Mouse (Mus musculus): ENCODE data around the gene Krtap26-1.

The Krtap26-1 gene

DNA sequence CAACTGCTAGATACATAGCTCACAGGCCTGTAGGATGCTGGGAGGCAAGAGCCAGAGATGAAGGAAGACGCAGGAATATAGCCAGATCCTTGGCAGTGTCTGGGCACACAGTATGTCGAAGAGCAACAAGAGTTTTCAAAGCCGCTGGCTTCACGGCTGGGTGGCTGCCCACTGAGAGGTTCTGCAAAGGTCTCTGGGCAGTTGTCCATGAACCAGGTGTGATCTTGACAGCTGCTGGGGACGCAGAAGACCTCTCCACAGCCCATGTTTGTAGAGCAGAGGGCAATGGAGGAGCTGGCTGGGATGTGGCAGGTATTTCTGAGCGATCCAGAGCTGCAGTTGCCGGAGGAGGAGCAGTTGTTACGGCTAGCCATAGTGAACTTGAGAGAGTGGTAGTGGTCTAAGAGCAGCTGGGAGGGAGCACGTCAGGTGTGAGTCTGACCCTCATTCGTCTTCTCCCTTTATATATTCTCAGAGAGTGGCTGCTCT is at the start of gene Krtap26-1:
Gene Krtap26-1 (minus strand): TSS at position 439 of the 489 bp plus-strand sequence.
- no peak for DNase-seq (ENCODE audit: low spot score in 2 of 2)

DNA sequence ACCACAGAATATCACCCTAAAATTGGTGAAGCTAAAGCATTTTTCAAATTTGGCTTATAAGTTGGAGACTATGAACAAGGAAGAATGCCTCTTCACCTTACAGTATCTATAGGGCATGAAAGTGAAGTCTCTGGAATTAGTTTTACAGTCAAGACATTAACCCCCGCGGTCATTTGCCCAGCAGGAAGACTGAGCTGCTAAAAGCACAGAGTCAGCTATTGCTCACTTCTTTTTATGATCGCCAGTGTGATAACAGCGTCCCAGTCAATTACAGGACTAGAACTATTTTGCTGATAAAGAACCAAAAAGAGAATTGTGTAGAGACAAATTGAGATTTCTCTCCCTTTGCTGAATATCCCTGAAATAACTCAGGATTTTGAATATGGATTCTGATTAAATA is 48.7 kb upstream of the Krtap26-1 start:
- no peak for DNase-seq (ENCODE audit: low spot score in 2 of 2)

- DNase-seq (ENCODE audit: low spot score in 2 of 2), result no peak
Observed at GRCm38 (mm10) chr16:88681282-88681681, 33.7 kb upstream of the Krtap26-1 start.

DNA sequence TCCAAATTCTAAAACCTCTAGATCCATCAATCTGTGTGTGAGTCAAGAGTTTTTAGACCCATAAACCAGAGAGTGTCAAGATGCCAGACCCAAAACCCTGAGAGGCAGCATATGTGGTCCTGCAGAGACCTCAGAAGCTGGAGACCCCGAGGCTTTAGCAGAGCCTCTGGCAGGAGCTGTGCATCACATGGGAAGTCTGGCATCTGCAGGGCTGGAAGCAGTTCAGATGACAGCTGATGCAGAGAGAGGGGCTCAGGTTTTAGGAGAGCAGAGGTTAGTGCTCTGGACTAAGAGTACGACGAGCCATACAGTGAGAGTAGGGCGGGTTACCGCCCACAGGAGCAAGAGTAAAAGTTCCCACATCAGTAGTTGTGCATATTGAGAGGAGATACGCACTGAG is 31.5 kb upstream of the Krtap26-1 start:
- no peak for DNase-seq (ENCODE audit: low spot score in 2 of 2)

DNA sequence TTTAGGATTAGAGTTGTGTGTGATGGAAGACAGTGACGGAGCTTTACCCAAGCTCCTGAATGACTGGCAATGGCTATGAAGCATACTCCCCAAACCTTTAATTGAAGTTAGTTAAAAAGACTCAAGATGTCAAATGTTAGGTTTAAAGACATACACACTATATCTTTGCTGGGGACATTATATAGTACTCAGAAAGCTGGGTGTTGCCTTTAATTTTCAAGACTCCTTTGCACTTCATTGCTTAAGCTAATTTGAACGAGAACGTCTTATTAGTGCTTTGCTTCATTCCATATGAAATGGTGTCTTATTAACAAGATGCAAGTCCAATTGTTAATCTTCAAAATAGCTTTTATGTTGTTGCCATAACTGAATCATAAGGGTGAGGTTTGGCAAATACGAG is 24.0 kb upstream of the Krtap26-1 start, which contains the start of gene Krtap27-1:
Gene Krtap27-1 (minus strand): TSS at position 101 of the 400 bp plus-strand sequence.
- no peak for DNase-seq (ENCODE audit: low spot score in 2 of 2)

GRCm38 (mm10) chr16:88657426-88657825 is 9.8 kb upstream of the Krtap26-1 start:
- DNase-seq (ENCODE audit: low spot score in 2 of 2), result no peak

DNA sequence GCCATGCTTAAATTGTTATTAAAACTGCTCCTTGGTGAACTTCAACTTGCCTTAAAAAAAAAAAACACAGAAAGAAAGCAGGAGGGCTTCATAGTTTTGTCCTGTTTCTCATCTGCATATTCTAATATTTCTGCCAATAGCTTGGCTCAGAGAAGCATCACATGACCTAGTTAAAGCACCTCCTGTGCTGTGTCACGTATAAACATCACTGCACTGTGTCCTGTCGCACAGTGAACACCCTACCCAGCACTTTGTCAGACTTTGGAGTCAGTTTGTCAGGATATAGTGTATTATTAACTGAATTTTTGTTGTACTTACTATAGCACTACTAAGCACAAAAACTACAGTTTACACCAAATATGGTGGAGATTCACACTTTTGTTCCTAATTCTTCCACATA is 4.4 kb upstream of the Krtap26-1 start:
- no peak for DNase-seq (ENCODE audit: low spot score in 2 of 2)

- DNase-seq (ENCODE audit: low spot score in 2 of 2), result no peak
Observed at GRCm38 (mm10) chr16:88651082-88651481, 3.5 kb upstream of the Krtap26-1 start.

DNA sequence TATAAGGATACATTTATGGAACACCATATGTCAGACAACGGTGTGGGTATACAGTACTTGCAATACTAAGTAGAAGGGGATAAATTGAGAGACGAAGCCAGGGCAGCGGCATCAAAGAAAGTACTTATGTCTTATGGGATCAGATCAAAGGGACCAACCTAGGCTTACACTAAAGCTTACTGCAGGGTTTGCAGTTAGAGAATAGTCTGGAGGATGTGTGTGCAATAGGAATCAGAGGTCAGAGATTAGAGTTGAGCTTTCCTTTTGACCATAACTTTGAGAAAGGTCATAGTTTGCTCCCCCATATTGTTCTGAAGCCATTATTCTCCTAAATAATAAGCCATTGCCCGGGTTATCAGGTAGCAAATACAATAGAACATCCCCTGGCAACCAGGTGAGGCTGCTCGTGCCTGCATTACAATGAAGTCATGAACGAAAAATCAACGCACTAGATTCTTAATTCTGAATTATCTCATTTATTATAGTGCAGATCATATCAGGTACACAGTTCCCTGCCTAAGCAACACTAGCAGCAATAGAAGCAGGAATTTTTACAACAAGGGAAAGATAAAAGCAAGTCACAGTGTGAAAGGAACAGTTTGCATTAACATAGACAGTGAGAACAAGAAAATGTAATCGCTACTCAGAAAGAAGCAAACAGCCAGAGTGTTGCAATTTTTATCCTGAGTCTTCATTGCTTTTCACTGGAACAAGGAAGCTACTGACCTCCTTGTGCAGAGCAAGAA is 1.1 kb downstream of the Krtap26-1 start:
- no peak for DNase-seq (ENCODE audit: low spot score in 2 of 2)

DNA sequence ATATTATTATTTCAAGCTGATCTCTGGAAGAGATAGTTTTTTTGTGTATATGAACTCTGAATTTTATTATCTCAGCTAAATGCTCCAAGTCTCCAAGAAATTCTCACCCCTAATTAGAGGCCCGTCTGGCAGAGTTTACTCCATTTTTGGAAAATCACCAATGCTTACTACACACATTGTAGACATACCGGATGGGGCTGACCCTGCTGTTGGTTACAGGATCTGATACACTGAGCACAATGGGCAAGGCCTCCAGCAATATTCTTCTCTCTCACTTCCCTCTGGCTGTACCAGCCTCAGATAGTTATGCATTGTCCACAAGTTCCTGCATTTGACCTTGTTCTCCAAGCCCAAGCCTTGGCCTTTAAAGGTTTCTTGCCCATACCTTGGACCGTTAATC is 7.5 kb downstream of the Krtap26-1 start:
- DNase-seq (ENCODE audit: low spot score in 2 of 2), result no peak

DNA sequence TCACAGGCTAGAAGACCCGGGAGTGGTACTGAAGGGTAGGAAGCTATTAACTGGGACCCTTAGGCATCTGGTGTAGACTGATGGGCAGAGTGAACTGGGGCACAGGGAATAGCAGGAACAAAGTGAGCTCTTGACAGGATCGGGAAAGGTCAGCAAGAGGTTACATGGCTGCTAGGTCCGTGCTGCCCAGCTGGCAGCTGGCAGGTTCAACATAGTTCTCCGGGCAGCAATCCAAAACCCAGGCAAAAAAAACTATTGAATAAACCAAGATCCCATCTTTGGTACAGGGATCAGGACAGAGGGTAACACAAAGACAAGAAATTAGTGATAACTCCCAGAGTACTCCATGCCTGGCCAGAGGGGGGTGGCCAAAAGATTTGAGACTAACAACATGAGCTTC is 12.5 kb downstream of the Krtap26-1 start:
- no peak for DNase-seq (ENCODE audit: low spot score in 2 of 2)

GRCm38 (mm10) chr16:88631474-88631873 is 16.1 kb downstream of the Krtap26-1 start:
- no peak for DNase-seq (ENCODE audit: low spot score in 2 of 2)

GRCm38 (mm10) chr16:88627566-88627965 is 20.0 kb downstream of the Krtap26-1 start, which contains the start of gene 2310079G19Rik:
Gene 2310079G19Rik (minus strand): TSS chr16:88627666.
- DNase-seq (ENCODE audit: low spot score in 2 of 2), result no peak

DNA sequence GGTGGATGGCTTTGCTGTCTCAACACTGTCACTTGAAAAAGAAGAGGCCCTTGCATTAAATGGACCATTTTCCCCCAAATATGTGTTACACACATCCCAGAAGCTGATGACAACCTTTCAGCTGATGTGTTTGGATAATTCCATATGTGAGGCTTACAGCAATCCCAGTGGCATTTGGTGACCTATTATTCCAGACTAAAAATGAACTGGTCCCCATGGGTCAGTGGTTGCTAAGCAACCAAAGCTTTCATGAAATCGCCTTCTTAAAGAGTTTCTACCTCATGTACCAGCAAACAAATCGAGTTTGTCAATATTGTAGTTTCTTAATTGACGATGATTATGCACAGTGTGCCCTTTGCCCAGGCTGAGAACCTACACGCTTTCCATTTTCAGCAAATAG is 34.9 kb downstream of the Krtap26-1 start:
- no peak for DNase-seq (ENCODE audit: low spot score in 2 of 2)

- DNase-seq (ENCODE audit: low spot score in 2 of 2), result no peak
Observed at GRCm38 (mm10) chr16:88611922-88612321, 35.7 kb downstream of the Krtap26-1 start, which contains the start of gene Krtap24-1. Gene Krtap24-1 (minus strand): TSS chr16:88612279.

GRCm38 (mm10) chr16:88604570-88604969 is 43.0 kb downstream of the Krtap26-1 start:
- no peak for DNase-seq (ENCODE audit: low spot score in 2 of 2)

DNA sequence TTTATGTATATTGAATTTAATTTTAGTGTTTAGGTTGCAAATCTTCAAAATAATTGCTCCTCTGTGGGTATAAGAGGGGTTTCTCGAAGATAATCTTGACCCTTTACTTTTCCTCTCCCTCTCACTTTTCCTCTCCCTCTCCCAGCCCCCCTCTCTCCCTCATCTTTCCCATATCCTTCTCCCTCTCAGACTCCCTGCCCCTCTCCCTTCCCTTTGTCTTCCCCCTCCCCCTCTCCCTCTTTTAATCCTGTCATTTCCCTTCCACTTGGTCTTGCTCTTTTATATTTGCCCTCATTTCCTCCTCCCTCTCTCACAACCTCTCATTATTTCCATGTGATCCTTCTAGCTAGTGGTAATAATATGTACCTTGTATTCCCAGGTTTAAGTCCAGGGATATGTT is 45.1 kb downstream of the Krtap26-1 start:
- DNase-seq (ENCODE audit: low spot score in 2 of 2), result no peak

DNA sequence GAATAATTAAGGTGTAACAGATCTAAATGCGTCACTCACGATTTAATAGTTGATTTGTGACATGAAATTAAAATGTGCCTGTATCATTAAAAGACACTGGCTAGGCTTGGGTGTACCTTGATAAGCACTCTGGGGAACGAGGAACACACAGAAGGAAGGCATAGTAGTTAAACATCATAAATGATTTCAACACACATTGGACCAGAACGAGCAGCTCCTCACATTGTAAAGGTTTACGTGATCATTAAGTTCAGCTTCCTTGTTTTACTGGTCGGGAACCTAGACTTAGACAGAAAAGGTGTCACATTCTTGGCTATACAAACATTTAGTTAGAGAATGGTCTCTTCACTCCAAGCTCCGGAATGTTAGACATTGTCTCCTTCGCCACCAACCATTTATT is 47.3 kb downstream of the Krtap26-1 start:
- no peak for DNase-seq (ENCODE audit: low spot score in 2 of 2)

DNA sequence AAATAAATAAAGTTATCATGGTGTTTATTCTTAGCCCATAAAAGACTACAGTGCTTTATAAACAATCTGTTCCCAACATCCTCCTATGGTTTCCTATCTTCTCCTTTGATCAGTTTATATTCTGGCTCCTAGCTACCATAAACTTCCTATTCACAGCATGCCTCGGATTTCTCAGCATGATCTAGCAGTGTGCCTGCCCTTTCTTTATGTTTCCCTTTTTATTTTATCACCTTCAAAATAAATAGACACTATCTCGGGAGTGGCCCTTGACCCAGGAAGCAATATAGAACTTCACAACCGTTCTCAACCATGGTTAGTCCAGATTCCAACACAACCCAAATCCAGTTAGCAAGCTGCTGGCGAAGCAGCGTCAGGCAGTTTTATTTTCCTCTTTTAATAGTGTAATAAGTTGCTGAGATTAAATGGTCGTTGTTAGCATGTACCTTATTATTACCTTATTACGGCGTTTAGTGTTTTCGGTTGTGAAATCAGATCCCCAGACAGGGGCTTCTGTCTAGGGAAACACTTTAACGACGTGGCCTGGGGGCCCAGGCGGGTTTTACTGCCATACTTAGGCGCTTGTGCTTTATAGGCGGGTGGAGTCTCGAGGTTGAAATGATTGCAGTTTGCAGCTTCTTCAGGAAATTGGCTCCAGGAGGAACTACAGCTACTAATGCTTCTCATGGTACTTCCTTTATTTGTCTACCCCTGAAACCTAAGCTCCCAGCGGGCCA is 47.9 kb downstream of the Krtap26-1 start:
- DNase-seq (ENCODE audit: low spot score in 2 of 2), result no peak
